Mouse (Mus musculus): ENCODE results near the gene Cnot4. TPM values are rescaled to one million over a fixed set of nuclear protein-coding genes. Genes with fewer than 3 reads are reported as not detected.
"Not testable (repeated sequence)": the region's sequence is repeated elsewhere in the genome, so short reads cannot be mapped to it uniquely, and the experiment has no call there.

The Cnot4 gene
- polyA plus RNA-seq (2015; fragmentation: Nextera tagmentation; extraction: Ambion mirVana), result 37.2 and 39.4 TPM in 2 replicates

DNA sequence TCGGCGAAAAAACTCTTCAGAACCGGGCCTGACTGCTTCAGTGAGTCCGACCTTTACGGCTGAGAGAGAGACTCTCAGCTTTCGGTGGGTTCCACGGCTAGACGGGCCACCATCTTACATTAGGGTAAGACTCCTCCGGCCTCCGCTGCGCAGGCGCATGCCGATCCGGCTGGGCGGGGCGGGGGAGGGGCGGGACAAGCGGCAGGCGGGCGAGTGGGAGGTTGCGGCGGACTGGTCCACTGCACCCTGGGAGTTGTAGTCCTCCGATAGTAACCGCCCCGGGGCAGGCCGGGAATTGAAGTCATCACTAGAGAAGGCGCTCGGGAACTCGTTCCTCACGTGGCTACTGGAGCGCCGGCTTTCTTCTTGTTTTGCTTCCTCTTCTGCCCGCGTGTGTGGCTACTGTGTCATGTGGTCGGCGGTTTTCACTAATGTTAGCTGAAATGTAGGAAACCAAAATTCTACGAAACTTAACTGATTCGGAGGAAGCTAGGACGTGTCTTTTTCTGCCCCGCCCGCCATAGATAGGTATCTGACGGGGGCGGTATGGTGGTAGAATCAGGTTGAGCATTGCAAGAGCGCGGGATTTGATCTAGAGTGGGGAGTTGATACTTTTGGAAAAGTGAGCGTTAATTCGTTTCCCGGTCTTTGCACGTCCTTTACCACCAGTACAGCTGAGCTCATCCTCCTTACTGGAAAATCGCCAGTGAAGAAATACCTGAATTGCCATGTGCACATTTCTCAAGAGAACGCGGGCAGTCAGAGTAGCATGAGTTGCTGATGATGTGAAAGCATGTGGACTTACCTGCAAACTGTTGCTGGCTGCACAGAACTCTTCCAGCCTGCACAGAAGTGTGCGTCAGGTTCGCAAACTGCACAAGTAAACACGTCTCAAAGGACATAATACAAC, at the start of gene Cnot4:
TSS of gene Cnot4 (minus strand) at position 146 of the 910 bp plus-strand sequence.
- Histone ChIP-seq H3K36me3 (no peaks in the 10 kb centered on the region), H3K27ac (peak within 1 kb of the TSS; percentile 90), H3K9ac (peak within 1 kb of the TSS; percentile 92), H3K9me3 (no peaks in the 10 kb centered on the region), H3K4me2 (replicated peaks) (peak within 1 kb of the TSS; percentile 83), H3K4me3 (peak within 1 kb of the TSS; percentile 85), H3K4me1 (peaks cover 19% of the 10 kb centered on the region), H3K27me3 (no peaks in the 10 kb centered on the region)
- peak; percentile 99 for ATAC-seq (ENCODE audit: low FRiP score, low read depth)
- under 1% methylated on average over 55 of the region's 55 CpGs for WGBS

DNA sequence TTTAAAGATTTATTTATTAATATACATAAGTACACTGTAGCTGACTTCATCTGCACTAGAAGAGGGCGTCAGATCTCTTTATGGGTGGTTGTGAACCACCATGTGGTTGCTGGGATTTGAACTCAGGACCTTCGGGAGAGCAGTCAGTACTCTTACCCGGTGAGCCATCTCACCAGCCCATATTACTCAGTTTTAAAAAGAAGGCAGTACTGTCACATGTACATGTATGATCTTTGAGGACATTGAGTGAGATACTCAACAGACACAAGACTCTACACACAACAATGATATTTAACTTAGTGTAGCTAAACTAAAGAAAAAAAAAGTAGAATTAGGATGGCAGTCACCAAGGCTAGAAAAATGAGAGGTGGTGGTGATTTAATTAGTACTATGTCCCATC, 45.8 kb upstream of the Cnot4 start:
- not testable (repeated sequence) for H3K4me1 ChIP-seq; H3K36me3 ChIP-seq; ATAC-seq (ENCODE audit: low FRiP score, low read depth); H3K9me3 ChIP-seq; H3K9ac ChIP-seq; H3K4me3 ChIP-seq; H3K4me2 ChIP-seq (replicated peaks); H3K27ac ChIP-seq; H3K27me3 ChIP-seq
- 86% methylated on average over 3 of the region's 3 CpGs for WGBS

DNA sequence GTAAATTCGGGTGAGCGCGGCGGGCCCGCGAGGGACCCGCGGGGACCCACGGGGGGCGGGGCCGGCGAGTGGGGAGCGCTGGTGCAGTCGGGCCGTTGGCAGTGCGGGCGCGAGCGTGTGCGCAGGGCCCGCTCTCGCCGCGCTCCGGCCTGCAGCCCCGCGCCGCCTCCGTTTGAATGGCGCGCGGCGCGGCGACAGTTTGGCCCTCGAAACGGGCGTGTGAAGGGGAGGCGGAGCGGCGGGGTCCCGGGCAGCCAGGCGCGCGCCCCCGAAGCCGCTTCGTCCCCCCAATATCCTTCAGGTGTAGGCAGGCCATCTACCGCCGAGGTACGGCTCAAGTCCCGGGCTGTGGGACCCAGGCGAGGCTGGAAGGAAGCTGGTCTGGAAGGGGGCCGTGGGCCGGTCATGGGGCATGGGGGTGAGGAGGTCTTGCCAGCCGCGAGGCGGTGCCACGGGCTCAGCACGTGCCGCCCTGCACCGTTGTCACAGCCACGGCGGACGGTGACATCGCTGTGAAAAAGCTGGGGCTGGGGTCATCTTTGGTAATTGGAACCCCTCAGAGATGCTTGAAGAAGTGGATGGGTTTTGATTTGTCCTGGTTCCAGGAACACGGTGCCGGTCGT, 44.2 kb upstream of the Cnot4 start:
- Histone ChIP-seq H3K9ac (peak overlapping the region; percentile 92), H3K4me2 (replicated peaks) (peak overlapping the region; percentile 88), H3K27me3 (no peaks in the 10 kb centered on the region), H3K9me3 (no peaks in the 10 kb centered on the region), H3K4me1 (peaks cover 9% of the 10 kb centered on the region), H3K4me3 (peak overlapping the region; percentile 90), H3K36me3 (no peaks in the 10 kb centered on the region), H3K27ac (peak overlapping the region; percentile 90)
- ATAC-seq (ENCODE audit: low FRiP score, low read depth), result peak; percentile 69
- under 1% methylated on average over 63 of the region's 69 CpGs for WGBS

DNA sequence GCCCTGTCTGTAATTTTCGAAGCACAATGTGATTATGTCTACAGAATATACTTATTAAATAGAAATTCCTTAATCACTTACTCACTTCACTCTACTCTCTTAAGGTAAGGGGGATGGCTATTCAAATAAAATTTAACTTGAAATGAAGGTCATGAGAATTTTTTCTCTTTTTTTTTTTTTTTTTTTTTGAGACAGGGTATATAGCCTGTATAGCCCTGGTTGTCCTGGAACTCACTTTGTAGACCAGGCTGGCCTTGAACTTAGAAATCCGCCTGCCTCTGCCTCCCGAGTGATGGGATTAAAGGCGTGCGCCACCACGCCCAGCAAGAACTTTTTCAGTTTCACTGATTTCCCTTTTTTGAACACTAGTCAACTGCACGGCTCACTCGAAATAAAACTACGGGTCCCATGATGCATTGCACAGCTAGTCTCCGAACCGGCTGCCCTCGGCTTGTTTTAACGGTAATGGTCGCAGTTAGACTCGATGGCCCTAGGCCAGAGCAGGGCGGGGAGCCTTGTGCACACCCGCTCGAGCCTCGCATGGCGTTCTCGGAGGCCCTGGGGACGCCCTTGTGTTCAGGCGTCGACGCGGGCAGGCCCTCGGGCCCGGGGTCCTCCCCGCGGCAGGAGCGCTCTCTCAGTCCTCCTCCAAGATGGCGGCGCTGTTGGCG, 43.6 kb upstream of the Cnot4 start, which contains the start of gene Nup205:
TSS of gene Nup205 (plus strand) at position 443 of the 671 bp plus-strand sequence.
- peak within 1 kb of the TSS; percentile 92 for H3K9ac ChIP-seq
- peak within 1 kb of the TSS; percentile 88 for H3K4me2 ChIP-seq (replicated peaks)
- ATAC-seq (ENCODE audit: low FRiP score, low read depth), result peak; percentile 91
- WGBS, result 3% methylated on average over 34 of the region's 34 CpGs
- no peaks in the 10 kb centered on the region for H3K36me3 ChIP-seq
- H3K4me1 ChIP-seq, result peaks cover 9% of the 10 kb centered on the region
- H3K27ac ChIP-seq, result peak within 1 kb of the TSS; percentile 90
- peak within 1 kb of the TSS; percentile 90 for H3K4me3 ChIP-seq
- no peaks in the 10 kb centered on the region for H3K27me3 ChIP-seq
- no peaks in the 10 kb centered on the region for H3K9me3 ChIP-seq

DNA sequence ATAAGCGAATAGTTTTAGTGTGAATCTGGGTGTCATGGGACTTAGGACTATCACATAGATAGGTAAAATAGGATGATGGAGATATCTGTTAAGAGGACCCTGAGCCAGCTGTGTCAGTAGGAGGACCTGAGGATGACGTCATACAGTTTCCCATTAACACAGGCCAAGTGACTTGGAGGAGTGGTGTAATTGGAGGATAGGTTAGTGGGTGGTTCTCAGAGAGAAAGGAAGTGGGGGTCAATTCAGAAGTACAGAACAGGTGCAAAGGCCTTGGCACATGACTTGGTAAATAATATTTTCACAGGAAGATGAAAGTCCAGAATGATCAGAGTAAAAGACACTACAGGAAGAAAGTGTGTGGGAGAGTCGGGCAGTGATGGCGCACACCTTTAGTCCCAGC, 39.7 kb upstream of the Cnot4 start:
- 84% methylated on average over 4 of the region's 4 CpGs for WGBS
- no peak for ATAC-seq (ENCODE audit: low FRiP score, low read depth)
- no peaks in the 10 kb centered on the region for H3K36me3 ChIP-seq

DNA sequence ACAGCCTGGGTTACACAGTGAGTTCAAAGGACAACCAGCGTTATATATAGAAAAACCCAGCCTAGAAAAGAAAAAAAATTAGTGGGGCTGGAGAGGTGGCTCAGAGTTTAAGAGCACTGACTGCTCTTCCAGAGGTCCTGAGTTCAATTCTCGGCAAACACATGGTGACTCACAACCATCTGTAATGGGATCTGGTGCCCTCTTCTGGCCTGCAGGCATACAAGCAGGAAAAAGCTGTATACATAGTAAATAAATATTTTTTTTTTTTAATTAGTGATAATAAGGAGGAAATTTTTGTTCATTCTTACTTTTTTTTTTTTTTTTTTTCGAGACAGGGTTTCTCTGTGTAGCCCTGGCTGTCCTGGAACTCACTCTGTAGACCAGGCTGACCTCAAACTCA, 38.5 kb upstream of the Cnot4 start:
- whole genome bisulfite sequencing, result 67% methylated on average over 3 of the region's 3 CpGs
- not testable (repeated sequence) for H3K27me3 ChIP-seq; H3K27ac ChIP-seq; ATAC-seq (ENCODE audit: low FRiP score, low read depth); H3K4me3 ChIP-seq; H3K9me3 ChIP-seq; H3K4me1 ChIP-seq; H3K4me2 ChIP-seq (replicated peaks); H3K36me3 ChIP-seq; H3K9ac ChIP-seq

More for the DNA sequence above, 39.7 kb upstream of the Cnot4 start:
- Histone ChIP-seq H3K4me2 (replicated peaks) (no peak overlapping the region), H3K27me3 (no peaks in the 10 kb centered on the region), H3K9me3 (no peaks in the 10 kb centered on the region), H3K27ac (no peak overlapping the region), H3K4me1 (no peaks in the 10 kb centered on the region), H3K4me3 (no peak overlapping the region), H3K9ac (no peak overlapping the region)

DNA sequence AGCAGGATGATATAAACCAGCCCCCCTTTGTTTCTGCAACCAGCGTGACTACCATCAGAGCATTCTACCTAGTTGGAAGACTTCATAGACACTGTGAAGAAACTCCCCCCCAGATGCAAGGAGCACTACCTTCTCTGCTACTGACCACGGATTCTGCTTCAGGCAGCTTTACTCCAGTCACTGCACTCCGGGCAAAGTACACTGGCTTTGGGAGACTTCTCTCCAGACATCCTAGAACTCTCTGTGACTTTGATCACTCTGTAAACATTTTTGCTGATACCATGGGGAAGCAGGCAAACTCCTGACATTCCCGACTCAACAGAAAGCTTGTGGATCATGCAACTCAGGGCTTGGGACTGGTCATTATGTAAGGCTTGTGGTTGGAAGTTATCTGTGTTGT, 35.7 kb upstream of the Cnot4 start:
- Histone ChIP-seq H3K36me3 (no peaks in the 10 kb centered on the region), H3K9me3 (no peaks in the 10 kb centered on the region), H3K9ac (no peak overlapping the region), H3K4me1 (no peaks in the 10 kb centered on the region), H3K4me3 (no peak overlapping the region), H3K4me2 (replicated peaks) (no peak overlapping the region), H3K27me3 (no peaks in the 10 kb centered on the region), H3K27ac (no peak overlapping the region)
- 73% methylated on average over 4 of the region's 4 CpGs for WGBS
- no peak for ATAC-seq (ENCODE audit: low FRiP score, low read depth)

DNA sequence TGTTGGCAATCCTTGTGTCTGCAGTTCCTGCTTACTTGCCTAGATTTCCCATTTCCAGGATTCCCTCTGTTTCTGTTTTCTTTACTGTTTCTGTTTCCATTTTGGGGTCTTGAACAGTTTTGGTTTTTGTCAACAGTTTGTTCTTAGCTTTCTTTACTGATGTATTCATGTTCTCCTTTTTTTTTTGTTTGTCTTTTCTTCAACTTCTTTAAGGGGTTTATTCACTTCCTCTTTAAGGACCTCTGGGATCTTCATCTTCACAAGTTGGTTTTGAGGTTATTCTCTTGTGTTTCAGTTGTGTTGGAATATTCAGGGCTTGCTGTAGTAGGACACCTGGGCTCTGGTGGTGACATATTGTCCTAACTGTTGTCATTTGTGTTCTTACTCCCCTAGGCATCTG, 21.0 kb upstream of the Cnot4 start:
- Histone ChIP-seq H3K9ac (no peak overlapping the region), H3K36me3 (no peaks in the 10 kb centered on the region), H3K9me3 (no peaks in the 10 kb centered on the region), H3K27ac (no peak overlapping the region), H3K4me1 (no peaks in the 10 kb centered on the region), H3K27me3 (no peaks in the 10 kb centered on the region), H3K4me2 (replicated peaks) (no peak overlapping the region), H3K4me3 (no peak overlapping the region)
- ATAC-seq (ENCODE audit: low FRiP score, low read depth), result no peak

DNA sequence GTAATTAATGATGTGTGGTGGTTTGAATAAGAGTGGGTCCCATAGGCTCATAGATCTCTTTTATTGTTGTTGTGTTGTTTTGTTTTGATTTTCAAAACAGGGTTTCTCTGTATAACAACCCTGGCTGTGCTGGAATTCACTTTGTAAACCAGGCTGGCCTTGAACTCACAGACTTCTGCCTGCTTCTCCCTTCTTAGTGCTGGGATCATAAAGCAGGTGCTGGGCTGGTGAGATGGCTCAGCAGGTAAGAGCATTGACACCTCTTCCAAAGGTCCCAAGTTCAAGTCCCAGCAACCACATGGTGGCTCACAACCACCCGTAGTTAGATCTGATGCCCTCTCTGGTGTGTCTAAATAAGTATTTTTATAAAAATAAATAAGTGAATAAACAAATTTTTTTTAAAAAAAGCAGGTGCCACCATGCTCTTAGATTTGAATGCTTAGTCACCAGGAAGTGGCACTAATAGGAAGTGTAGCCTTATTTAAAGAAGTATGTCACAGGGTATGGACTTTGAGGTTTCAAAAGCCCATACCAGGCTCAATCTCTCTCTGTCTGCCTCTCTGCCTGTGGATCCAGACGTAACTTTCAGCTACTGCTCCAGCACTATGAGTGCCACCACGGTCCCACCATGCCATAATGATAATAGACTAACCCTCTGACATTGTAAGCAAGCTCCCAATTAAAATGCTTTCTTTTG, 14.3 kb upstream of the Cnot4 start:
- Histone ChIP-seq H3K4me3 (no peak overlapping the region), H3K4me2 (replicated peaks) (no peak overlapping the region), H3K36me3 (no peaks in the 10 kb centered on the region), H3K4me1 (no peaks in the 10 kb centered on the region), H3K27ac (no peak overlapping the region), H3K9ac (no peak overlapping the region), H3K9me3 (peaks cover 3% of the 10 kb centered on the region; the same call in 1 of the 2 replicates), H3K27me3 (no peaks in the 10 kb centered on the region)
- no peak for ATAC-seq (ENCODE audit: low FRiP score, low read depth)
- 89% methylated on average over 3 of the region's 3 CpGs for WGBS

DNA sequence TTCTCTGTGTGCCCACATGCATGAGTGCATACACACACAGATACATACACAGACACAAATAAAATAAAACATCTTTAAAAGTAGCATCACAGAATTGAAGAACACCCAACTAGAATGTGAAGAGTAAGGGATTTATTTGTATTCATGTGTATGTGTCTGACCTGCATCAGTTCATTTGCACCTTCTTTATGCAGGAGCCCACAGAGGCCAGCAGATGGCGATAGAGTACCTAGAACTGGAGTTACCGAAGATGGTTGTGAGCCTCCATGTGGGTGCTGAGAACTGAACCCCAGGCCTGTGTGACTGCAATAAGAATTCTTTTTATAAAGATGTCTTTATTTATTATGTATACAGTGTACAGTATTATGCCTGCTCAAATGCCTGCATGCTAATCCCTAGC, 12.0 kb upstream of the Cnot4 start:
- no peaks in the 10 kb centered on the region for H3K36me3 ChIP-seq
- ATAC-seq (ENCODE audit: low FRiP score, low read depth), result no peak
- WGBS, result 74% methylated on average over 2 of the region's 2 CpGs
- H3K9me3 ChIP-seq, result peaks cover 3% of the 10 kb centered on the region; the same call in 1 of the 2 replicates
- H3K27ac ChIP-seq, result no peak overlapping the region
- no peaks in the 10 kb centered on the region for H3K27me3 ChIP-seq
- no peak overlapping the region for H3K4me2 ChIP-seq (replicated peaks)
- H3K9ac ChIP-seq, result no peak overlapping the region
- no peak overlapping the region for H3K4me3 ChIP-seq
- H3K4me1 ChIP-seq, result no peaks in the 10 kb centered on the region

DNA sequence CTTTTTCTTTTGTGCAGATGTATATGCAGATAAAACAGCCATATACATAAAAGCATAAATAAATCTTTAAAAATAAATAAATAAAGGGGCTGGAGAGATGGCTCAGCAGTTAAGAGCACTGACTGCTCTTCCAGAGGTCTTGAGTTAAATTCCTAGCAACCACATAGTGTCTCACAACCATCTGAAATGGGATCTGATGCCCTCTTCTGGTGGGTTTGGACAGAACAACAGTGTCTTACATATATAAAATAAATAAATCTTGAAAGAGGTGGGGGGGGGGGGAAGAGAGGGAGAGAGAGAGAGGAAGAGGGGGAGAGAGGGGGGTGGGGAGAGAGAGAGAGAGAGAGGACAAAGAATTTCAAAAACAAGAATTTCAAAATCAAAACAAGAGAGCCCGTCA, 6.8 kb upstream of the Cnot4 start:
- no peaks in the 10 kb centered on the region; the same call in 1 of the 2 replicates for H3K9me3 ChIP-seq
- H3K4me1 ChIP-seq, result no peaks in the 10 kb centered on the region
- H3K9ac ChIP-seq, result no peak overlapping the region
- 92% methylated on average over 1 of the region's 1 CpGs for WGBS
- H3K27ac ChIP-seq, result no peak overlapping the region
- no peaks in the 10 kb centered on the region for H3K27me3 ChIP-seq
- H3K36me3 ChIP-seq, result no peaks in the 10 kb centered on the region
- H3K4me3 ChIP-seq, result no peak overlapping the region
- H3K4me2 ChIP-seq (replicated peaks), result no peak overlapping the region
- no peak for ATAC-seq (ENCODE audit: low FRiP score, low read depth)
